Mouse (Mus musculus): ENCODE data around the gene Gm10306. TPM values are rescaled to one million over a fixed set of nuclear protein-coding genes. Genes with fewer than 3 reads are reported as not detected.

The Gm10306 gene
- total RNA-seq (2014; rRNA removed; ENCODE audit: low replicate concordance) (not detected in 2 replicates), polyA plus RNA-seq (2015; fragmentation: Nextera tagmentation; extraction: Ambion mirVana) (0.26 TPM in 1 of 2 replicates, not detected in the other)

DNA sequence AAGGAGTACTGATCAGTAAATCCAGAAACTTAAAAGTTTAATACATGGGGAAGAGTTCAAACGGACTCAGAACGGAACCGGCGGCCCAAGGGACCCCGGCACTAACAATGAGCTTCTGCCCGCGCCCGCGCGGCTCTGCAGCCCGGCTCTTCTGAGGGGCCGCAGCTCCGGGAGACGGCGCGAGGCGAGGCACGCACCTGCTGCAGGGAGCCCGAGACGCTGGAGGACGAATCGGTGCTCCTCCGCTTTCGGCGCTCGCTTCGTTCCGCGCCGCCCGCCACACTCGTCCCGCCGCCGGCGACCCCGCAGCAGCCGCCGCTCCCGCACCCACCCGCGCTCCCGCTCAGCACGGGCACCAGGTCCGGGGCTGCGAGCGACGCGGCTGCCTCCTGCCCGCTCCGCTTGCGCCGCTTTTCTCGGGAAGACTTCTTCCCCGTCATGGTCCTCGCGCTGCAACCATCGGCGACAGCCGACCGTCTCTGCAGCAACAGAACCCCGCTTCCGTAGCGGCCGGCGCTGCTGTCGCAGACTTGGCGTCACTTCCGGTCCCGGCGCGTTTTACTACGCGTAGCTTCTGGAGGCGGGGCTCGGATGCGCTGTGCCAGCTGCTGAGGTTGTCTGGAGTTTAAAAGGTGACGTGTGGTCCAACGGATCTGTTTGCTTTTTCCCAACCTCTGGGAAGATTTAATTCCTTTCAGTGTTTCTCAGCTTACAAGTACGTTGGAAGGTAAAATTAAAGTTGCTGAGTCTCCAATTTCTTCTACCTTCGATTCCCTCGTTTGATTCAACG is at the start of gene Gm10306, which contains the start of gene Caap1:
Gene Gm10306 (plus strand): TSS at position 282 of the 790 bp plus-strand sequence.
Gene Caap1 (minus strand): TSS at position 532 of the 790 bp plus-strand sequence.
- peak; percentile 98 for ATAC-seq (ENCODE audit: insufficient read depth, low read depth)
- WGBS, result 2% methylated on average over 76 of the region's 83 CpGs
- TF ChIP-seq CTCF (IDR thresholded peaks at IDR 0.05; ENCODE audit: low read depth) (no peak), EP300 (IDR thresholded peaks at IDR 0.05; ENCODE audit: low read depth) (0 out of 2 replicates have a peak, but pooled peaks have one; percentile 34)
- DNase-seq (ENCODE audit: low spot score), result peak; percentile 85
- Histone ChIP-seq H3K9me3 (replicated peaks; ENCODE audit: control insufficient read depth, low read length) (no peaks in the 10 kb centered on the region), H3K4me1 (ENCODE audit: control insufficient read depth, insufficient read depth) (peaks cover 8% of the 10 kb centered on the region; the same call in 1 of the 2 replicates), H3K9ac (replicated peaks; ENCODE audit: low read depth, low read length) (peak within 1 kb of the TSS; percentile 97), H3K36me3 (replicated peaks; ENCODE audit: control insufficient read depth, insufficient read depth, low read length) (no peaks in the 10 kb centered on the region), H3K4me2 (ENCODE audit: low read depth, low read length) (peak within 1 kb of the TSS; percentile 79), H3K27ac (ENCODE audit: low read depth) (peak within 1 kb of the TSS; percentile 81), H3K27me3 (ENCODE audit: control insufficient read depth, insufficient read depth, low read length) (no peaks in the 10 kb centered on the region), H3K4me3 (ENCODE audit: low read depth, low read length) (peak within 1 kb of the TSS; percentile 100)

DNA sequence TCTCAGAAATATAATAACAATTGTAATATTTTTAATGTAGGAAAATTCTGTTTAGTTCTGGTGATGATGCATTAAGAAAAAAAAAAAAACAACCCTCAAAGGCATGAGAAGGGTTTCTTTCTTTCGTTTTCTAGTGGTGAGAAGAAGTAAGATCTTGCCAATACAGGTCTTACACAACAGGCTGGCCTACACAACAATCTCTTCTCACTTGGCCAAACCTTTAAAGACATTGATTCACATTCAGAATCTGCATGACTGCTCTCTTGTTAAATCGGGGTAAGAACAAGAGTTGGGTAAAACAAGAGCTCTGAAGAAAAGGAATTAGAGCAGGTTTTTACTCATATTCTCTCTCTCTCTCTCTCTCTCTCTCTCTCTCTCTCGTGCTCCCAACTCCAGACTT is 41.0 kb upstream of the Gm10306 start:
- WGBS, result 76% methylated on average over 3 of the region's 3 CpGs

DNA sequence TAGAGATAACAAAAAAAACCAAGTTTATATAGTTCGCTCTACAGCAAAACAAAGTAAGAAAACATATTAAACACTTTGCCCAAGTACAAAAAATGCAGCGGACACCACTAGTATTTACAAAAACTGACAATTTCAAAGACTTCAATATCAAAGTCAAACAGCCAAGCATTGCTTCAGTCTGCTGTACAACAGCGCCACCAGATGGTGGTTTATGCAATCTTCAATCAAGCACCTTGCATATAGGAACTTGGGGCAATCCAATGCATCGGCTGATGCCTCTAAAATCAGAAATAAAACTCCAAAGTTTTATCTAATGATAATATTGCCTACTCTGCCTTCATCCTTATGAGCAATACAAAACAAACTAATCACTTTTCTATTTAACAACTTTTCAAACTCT is 38.7 kb upstream of the Gm10306 start:
- Histone ChIP-seq H3K4me2 (ENCODE audit: low read depth, low read length) (no peak overlapping the region), H3K4me3 (ENCODE audit: low read depth, low read length) (no peak overlapping the region), H3K4me1 (ENCODE audit: control insufficient read depth, insufficient read depth) (no peaks in the 10 kb centered on the region), H3K9ac (replicated peaks; ENCODE audit: low read depth, low read length) (no peak overlapping the region), H3K36me3 (replicated peaks; ENCODE audit: control insufficient read depth, insufficient read depth, low read length) (no peaks in the 10 kb centered on the region), H3K27ac (ENCODE audit: low read depth) (no peak overlapping the region), H3K9me3 (replicated peaks; ENCODE audit: control insufficient read depth, low read length) (no peaks in the 10 kb centered on the region), H3K27me3 (ENCODE audit: control insufficient read depth, insufficient read depth, low read length) (no peaks in the 10 kb centered on the region)
- DNase-seq (ENCODE audit: low spot score), result peak; percentile 9
- TF ChIP-seq CTCF (IDR thresholded peaks at IDR 0.05; ENCODE audit: low read depth) (peak; percentile 87), EP300 (IDR thresholded peaks at IDR 0.05; ENCODE audit: low read depth) (no peak)
- WGBS, result 62% methylated on average over 4 of the region's 4 CpGs
- no peak for ATAC-seq (ENCODE audit: insufficient read depth, low read depth)

More for the DNA sequence above, 41.0 kb upstream of the Gm10306 start:
- TF ChIP-seq EP300 (IDR thresholded peaks at IDR 0.05; ENCODE audit: low read depth), result no peak
- no peak for TF ChIP-seq CTCF (IDR thresholded peaks at IDR 0.05; ENCODE audit: low read depth)
- Histone ChIP-seq H3K9ac (replicated peaks; ENCODE audit: low read depth, low read length) (no peak overlapping the region), H3K4me3 (ENCODE audit: low read depth, low read length) (no peak overlapping the region), H3K27me3 (ENCODE audit: control insufficient read depth, insufficient read depth, low read length) (no peaks in the 10 kb centered on the region), H3K36me3 (replicated peaks; ENCODE audit: control insufficient read depth, insufficient read depth, low read length) (peaks cover 10% of the 10 kb centered on the region; the same call in 1 of the 2 replicates), H3K27ac (ENCODE audit: low read depth) (no peak overlapping the region), H3K9me3 (replicated peaks; ENCODE audit: control insufficient read depth, low read length) (no peaks in the 10 kb centered on the region), H3K4me1 (ENCODE audit: control insufficient read depth, insufficient read depth) (no peaks in the 10 kb centered on the region), H3K4me2 (ENCODE audit: low read depth, low read length) (no peak overlapping the region)
- no peak for DNase-seq (ENCODE audit: low spot score)
- no peak for ATAC-seq (ENCODE audit: insufficient read depth, low read depth)

DNA sequence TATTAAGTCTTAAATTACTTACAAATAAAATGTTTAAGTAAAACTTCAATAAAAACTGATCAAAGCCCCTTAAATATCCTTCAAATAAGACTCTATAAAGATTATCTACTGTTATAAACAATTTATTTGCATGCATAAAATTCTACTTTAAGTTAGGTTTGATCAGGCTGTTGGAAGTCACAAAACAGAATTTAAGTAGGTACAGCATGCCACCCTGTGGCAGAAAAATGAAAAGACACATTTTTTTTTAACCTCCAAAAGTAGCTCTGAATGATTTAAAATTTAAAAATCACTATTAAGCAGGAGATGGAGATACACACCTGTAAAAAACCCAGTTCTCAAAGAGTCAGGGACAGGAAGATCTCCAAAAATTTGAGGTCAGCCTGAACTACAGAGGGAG is 33.0 kb upstream of the Gm10306 start:
- Histone ChIP-seq H3K36me3 (replicated peaks; ENCODE audit: control insufficient read depth, insufficient read depth, low read length) (no peaks in the 10 kb centered on the region), H3K4me3 (ENCODE audit: low read depth, low read length) (no peak overlapping the region), H3K4me2 (ENCODE audit: low read depth, low read length) (no peak overlapping the region), H3K27me3 (ENCODE audit: control insufficient read depth, insufficient read depth, low read length) (no peaks in the 10 kb centered on the region), H3K4me1 (ENCODE audit: control insufficient read depth, insufficient read depth) (no peaks in the 10 kb centered on the region), H3K9ac (replicated peaks; ENCODE audit: low read depth, low read length) (no peak overlapping the region), H3K9me3 (replicated peaks; ENCODE audit: control insufficient read depth, low read length) (no peaks in the 10 kb centered on the region), H3K27ac (ENCODE audit: low read depth) (no peak overlapping the region)
- ATAC-seq (ENCODE audit: insufficient read depth, low read depth) (no peak), DNase-seq (ENCODE audit: low spot score) (no peak)
- TF ChIP-seq CTCF (IDR thresholded peaks at IDR 0.05; ENCODE audit: low read depth) (peak; percentile 25; the same call in 1 of the 2 replicates), EP300 (IDR thresholded peaks at IDR 0.05; ENCODE audit: low read depth) (no peak)

DNA sequence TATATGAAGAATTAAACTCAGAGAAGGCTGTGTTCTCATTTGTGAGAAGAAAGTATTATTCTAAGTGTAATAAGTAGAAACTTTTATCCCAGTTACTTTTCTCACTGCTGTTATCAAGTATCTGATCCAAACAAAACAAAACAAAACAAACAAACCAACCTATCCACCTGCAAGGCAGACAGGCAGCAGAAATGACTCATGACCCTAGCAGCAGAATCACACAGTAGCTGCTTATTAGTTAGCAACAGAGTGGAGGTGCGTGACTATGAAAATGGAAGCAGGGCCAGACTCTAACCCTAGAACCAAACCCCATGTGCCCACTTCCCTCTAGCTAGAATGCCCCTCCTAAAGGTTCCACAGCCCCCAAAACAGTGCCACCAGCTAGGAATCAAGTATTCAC is 26.9 kb upstream of the Gm10306 start:
- no peaks in the 10 kb centered on the region for H3K27me3 ChIP-seq (ENCODE audit: control insufficient read depth, insufficient read depth, low read length)
- H3K27ac ChIP-seq (ENCODE audit: low read depth), result no peak overlapping the region
- TF ChIP-seq EP300 (IDR thresholded peaks at IDR 0.05; ENCODE audit: low read depth), result no peak
- no peak overlapping the region for H3K9ac ChIP-seq (replicated peaks; ENCODE audit: low read depth, low read length)
- ATAC-seq (ENCODE audit: insufficient read depth, low read depth) (no peak), DNase-seq (ENCODE audit: low spot score) (no peak)
- H3K4me3 ChIP-seq (ENCODE audit: low read depth, low read length), result no peak overlapping the region
- H3K9me3 ChIP-seq (replicated peaks; ENCODE audit: control insufficient read depth, low read length), result no peaks in the 10 kb centered on the region
- H3K4me1 ChIP-seq (ENCODE audit: control insufficient read depth, insufficient read depth), result no peaks in the 10 kb centered on the region
- WGBS, result 90% methylated on average over 1 of the region's 1 CpGs
- no peak overlapping the region for H3K4me2 ChIP-seq (ENCODE audit: low read depth, low read length)
- no peaks in the 10 kb centered on the region for H3K36me3 ChIP-seq (replicated peaks; ENCODE audit: control insufficient read depth, insufficient read depth, low read length)

Measured in heart, postnatal 0 days (tissue).